Mouse (Mus musculus): ENCODE data around the gene Zdhhc3.
A peak's percentile ranks its signal among the peaks of the same experiment; 100 is the strongest.

Zdhhc3 gene

DNA sequence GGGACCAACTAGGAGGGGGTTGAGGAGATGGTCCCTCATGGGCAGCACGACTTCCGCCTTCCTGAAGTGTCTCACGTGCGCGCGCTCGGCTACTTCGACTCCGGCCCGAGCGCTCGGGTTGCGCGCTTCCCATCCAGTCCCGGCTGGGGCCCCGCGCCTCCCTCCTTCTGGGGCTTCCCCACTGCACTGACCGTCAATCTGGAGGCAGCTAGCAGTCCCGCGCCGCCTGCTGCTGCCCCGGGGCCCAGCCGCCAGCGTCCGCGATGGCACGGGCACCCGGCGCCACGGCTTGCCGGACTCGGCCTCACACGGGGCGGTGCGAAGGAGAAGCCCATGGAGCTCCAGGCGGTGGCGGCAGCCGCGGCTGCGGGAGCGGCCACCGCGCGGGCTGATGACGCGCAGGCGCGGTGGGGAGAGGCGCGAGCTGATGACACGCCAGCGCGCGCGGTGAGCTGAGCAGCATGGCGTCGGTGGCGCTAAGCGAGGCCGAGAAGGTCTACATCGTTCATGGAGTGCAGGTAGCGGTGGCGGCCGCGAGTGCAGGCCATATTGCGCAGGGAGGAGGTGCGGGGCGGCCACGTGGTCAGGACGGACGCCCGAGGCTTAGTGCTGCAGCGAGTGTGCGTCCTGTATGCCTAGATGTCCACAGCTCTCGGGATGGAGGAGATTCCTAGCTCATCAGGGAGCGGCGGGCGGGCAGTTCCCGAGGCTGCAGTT lies at the start of gene Zdhhc3, which contains the start of gene Exosc7:
Gene Zdhhc3, minus strand, starts transcription at position 401 of the 717 bp plus-strand sequence.
Gene Exosc7, plus strand, starts transcription at position 411 of the 717 bp plus-strand sequence.
- peak; percentile 87 for DNase-seq

DNA sequence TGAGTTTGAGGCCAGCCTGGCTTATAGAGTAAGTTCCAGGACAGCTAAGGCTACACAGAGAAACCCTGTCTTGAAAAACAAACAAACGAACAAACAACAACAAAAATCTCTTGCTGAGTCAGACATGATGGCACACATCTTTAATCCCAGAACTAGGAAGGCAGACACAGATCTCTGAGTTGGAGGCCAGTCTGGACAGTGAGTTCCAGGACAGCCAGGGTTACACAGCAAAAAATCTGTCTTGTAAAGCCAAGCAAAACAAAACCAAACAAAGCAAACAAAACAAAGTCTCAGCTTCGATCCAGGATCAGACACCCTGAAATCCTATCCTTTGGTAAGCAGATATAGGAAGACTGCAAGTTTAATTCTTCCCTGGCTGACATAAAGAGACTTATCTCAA lies 48.8 kb upstream of the Zdhhc3 start:
- no peak for DNase-seq

DNA sequence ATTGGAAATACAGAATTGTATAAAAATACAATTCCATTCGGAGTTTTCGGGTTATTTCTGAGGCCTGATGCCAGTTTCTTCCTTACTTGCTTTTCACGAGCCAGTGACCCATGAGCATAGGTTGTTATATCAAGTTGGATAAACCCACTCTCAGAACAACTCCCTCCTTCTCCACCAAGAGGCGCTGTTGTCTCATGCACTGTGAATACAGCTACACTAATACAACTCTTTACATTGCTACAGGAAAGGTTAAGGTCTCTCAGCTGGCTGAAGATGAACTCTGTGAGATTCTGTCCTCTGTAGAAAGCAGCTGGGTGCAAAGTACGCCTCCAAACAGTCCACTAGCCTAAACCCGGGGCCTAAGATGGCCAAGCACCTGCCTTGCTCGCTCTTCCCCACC lies 46.3 kb upstream of the Zdhhc3 start:
- peak; percentile 70 for DNase-seq

DNA sequence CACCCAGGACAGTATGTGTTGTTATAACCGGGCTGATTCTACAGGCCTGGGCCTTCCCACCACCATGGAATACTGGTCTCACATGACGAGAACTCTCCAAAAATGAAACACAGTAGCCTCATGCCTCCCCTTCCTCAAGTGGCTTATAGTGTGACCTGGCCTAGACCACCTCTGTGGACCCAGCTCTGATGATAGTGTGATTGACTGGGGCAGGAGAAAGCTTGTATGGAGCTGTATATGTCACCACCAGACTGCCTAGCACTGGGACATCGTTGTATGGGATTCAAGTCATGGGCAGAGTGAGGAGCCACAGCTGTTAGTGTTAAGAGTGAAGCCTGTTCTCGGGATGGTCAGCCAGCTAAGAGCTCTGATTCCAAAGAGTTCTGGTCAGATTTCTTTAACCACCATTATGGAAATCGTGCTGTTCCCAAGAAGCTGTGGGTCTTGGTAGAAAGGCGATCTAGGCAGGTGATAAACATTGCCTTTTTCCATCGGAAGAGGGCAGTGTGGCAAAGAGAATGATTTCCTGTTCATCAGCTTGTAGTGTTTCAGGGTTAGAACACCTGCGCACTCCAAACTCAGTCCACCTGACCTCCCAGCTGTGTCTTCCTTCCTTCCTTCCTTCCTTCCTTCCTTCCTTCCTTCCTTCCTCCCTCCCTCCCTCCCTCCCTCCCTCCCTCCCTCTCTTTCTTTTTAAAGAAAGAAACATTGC lies 45.3 kb upstream of the Zdhhc3 start:
- DNase-seq, result no peak

DNA sequence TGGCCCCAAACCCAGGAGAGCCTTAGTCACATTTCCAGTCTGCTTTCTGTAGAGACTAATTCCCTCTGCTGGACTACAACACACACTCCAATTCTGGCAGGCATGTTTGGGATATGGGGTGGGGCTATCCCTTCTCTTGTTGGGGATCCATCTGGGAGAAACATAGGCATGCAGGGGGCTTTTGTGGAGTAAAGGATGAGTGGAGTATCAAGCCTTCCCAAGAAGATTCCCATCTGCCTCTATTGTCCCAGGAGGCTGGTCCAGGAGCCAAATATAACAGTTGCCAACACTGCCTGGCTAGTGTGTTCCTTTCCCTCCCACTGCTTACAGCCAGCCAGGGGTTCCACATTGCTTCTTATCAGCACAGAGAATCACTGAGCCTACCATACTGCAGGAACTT lies 44.7 kb upstream of the Zdhhc3 start:
- no peak for DNase-seq

DNA sequence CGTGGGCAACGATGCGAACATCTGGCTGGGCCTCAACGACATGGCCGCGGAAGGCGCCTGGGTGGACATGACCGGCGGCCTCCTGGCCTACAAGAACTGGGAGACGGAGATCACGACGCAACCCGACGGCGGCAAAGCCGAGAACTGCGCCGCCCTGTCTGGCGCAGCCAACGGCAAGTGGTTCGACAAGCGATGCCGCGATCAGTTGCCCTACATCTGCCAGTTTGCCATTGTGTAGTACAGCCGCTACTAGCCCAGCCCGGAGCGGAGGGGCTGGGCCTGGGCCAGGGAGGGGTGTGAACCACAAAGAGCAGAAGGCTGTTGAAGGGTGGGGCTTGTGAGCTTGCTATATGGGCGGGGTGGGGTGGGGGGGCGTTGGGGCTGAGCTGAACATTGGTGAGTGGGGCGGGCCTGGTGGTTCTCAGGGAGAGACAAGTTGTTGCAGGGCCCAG lies 43.9 kb upstream of the Zdhhc3 start:
- DNase-seq, result peak; percentile 38

DNA sequence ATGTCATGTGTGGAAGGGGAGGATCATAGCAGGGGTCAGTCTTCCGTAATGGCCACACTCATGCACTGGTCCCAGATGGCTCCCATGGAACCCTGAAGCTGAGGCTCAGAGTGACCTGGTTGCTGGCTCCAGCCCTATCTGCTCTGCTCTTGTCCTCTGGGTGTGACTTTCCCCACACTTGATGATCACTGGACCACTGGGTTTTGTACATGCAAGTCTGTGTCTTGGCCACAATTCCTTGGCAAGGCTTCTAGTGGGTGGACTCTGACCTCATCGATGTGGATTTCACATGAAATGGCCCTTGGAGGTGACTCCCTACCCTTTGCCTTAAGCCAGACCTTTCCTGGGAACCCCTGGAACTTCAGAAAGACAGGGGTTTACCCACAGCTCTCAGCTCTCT lies 40.1 kb upstream of the Zdhhc3 start:
- DNase-seq, result no peak

DNA sequence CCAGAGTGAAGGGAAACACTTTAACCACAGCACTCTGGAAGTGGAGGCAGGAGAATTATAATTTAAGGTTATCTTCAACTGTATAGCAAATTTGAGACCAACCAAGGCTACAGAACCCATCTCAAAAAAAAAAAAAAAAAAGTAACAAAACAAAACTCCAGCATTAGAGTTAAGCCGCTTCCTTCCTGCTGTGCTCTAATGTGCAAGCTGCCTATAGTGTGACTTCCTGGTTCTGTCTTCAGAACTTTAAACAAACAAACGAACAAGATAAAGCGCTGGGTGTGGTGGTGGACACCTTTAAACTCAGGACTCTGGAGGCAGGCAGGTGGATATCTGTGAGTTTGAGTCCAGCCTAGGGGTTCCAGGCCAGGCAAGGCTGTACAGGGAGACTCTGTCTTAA lies 39.0 kb upstream of the Zdhhc3 start:
- no peak for DNase-seq

DNA sequence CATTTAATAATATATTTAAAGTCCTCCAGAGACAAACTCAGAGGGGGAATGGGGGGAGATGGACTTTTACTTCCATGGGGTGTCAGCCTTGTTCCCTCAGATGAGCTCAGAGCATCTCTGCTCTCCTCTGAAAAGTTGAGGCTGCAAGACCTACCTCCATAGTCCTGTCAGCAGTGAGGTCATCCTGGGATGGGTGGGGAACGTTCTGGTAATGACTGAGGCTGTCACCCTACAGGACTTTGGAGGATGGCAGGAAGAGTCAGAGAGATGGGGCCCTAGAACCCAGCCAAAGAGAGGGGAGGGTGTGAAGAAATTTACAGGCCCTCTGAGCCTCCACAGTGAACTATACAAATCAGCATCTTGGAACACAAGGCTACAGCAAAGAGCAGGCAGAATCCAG lies 38.6 kb upstream of the Zdhhc3 start:
- DNase-seq, result no peak

DNA sequence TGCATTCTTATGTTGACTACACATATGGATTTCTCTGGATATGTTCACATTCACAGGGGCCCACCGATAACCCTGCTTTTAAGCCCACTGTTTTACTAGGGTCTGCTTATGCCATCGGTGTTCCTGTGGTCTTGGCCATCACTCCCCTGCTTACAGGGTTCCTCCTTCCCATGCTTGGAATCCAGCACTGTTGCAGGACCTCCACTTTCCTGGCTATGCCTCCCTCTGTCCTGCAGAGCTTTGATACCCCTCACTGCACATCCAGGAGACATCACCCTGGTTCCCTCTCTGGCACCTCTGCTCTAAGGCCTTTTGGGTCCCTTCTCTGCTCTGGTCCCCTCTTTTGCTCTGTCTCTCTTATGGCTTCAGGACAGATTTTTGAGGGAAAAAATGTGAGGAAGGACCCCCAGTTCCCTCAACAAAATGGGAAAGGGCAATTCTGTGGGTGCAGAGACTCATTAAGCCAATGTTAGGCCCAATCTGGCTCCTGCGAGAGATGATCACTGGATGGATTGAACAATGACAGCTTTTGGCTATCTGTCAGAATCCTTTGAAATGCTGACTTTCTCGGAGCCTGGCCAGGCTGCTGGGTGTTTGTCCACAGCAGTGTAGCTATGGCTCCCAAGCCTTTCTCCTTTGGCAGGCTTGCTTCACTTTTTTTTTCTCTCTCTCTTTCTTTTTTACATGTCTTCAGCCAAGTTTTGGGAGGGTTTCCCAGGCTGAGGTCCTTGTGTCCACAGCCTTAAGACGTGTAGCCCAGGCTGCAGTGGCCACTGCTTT lies 37.4 kb upstream of the Zdhhc3 start, which contains the start of gene Clec3b:
Gene Clec3b, plus strand, starts transcription at position 706 of the 780 bp plus-strand sequence.
- DNase-seq, result no peak

DNA sequence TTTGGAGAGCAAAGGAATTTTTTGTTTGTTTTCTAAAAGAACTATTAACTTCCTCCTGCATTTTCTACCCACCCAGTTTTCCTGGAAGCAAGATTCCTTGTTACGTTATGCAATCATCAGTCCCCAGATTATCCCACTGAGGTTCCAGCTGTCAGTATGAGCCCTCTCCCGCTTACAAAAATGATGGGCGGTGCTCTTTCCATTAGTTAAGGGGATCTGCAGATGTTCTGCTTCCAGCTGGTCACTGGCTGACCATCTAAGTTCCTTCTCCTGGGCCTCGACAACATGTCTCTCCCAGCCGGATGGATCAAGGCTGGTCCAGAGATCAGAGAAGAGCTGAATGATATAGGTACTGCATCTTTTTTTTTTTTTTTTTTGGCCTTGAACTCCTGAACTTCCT lies 35.4 kb upstream of the Zdhhc3 start:
- DNase-seq, result no peak

DNA sequence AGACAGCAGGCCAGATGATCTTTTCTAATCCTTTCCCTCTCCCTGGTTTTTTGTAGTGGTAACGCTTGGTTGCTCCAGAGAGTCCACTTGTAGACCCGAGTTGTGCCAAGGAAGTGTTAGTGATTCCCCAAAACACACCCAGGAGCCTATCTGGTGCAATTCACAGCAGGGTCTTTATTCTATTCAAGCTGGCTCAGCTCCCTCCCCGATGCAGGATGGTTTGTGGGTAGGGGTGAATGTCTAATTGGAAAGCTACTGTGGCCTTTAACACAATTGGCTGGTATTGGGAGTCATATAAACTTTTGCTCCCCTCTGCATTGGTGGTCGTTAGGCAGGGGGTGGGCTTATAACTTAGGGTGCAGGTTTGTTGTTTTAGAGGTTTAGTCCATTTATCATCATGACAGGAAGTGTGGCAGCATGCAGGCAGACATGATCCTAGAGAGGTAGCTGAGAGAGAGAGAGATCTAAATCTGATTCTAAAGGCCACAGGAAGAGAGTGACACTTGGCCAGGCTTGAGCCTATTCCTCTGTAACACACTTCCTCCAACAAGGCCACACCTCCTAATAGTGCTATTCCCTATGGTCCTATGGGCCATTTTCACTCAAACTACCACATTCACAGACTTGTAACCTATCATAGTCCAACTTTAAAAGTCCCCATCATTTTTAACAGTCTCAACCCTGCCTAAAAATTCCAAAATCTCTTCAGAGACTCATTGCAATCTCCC lies 27.0 kb upstream of the Zdhhc3 start:
- DNase-seq, result no peak

DNA sequence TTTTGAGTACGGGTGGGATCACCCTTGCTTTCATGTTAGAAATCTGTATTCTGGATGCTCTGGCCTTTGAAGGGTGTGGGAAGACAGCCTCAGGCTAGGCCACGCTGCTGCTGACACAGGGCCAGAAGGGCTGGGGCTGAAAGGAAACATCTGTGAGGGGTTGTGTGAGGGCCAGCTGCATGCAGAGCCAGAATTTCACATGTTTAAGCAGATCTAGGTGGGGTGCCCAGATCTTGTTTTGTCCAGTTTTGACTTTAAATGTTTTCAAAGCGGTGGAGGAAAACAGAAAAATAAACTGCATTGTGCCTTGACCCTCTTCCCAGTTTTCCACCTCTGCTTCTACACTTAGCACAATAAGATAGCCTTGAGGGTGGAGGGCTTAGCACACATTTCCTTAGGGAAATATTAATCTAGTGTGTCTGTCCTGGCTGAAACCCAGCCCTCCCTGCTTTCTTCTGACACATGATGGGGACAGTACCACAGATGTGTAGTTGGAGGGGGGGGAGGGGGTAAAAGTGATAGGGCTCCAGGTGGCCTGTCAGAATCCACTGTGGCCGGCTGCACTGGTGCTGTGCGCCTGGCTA lies 26.0 kb upstream of the Zdhhc3 start:
- DNase-seq, result no peak

DNA sequence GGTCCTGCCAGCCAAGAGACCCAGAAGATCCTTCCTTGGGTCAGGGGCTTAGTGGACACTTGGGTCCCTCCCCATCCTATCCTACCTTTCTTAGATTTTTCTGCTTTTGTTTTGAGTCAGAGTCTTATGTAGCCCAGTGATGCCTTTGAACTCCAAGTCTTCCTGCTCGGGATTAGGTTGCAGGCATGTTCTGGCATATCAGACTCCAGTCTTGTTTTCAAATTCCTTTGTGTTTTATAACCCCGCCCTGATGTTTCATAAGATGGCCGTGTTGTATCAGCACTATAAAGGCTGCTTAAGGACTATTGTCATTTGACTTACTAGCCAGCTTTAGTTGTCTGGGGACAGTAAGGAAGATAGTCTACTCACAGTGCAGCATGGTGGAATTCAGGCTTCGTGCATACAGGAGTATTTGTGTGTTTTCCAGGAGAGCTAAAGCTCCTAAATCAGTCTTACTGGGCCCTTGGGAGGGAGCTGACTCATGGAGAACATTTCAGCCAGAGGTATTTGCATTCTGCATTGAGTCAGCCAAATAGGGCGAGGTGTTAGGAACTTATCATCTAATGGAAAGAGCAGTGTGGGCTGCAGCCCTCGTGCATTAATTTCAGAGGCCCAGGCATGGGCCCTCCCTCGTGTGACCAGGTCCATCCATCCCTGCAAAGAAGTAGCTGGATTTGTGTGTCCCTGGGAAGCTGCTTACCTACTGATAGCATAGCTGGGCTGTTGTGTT lies 24.1 kb upstream of the Zdhhc3 start:
- DNase-seq, result no peak

DNA sequence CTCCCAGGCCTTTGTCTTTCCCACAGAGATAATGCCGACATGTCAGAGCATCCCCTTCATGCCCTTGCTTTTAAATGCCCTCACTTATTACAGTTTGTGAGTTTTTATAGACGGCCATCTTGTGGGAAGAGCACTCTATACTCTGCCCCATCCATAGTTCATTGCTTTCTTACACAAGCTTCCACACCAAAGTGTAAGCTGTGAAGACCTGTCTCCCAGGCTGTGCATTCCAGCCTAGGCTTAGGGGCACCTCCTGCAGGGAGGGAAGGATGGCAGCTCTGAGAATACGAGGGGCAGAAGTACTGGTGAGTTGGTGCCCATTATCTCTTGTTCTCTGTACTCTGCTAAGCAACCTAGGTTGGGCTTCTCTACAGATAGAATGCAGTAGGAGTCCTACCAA lies 20.0 kb upstream of the Zdhhc3 start:
- no peak for DNase-seq

DNA sequence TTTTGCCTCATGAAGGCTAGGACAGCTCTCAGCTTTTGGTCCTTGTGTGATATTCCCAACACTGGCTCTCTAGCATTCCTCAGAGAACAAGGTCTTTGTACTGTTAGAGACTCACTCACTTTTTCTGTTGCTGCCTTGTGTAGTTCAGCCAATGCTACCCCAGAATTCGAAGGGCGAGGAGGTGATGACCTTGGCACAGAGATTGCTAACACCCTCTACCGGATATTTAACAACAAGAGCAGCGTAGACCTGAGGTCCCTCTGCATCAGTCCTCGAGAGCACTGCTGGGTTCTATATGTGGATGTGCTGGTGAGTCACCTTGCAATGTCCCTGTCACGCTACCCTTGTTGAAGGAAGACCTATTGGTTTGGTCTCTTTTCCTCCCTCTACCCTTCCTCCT lies 14.7 kb upstream of the Zdhhc3 start:
- DNase-seq, result no peak

DNA sequence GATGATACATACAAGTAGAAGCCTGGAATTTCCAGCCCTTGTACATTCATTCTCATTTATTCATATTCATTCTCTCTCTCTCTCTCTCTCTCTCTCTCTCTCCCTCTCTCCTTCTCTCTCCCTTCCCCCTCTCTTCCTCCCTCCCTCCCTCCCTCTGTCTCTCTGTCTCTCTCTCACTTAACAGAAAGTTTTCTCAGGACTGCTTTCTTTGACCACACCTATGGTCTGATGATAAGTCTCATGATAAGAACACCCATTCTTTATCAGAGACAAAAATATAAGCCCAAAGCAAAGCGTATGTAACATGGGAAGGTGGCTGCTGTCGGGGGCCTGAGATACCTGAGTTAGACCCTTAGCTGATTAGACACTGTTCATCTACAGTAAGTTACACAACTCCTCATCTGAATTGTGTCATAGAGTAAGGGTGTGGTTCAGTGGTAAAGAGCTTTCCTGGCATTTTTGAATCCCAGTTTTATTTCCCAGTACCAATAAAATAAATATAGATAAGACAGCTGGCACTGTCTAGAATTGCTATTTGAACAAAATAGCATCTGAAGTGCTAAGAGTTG lies 11.5 kb upstream of the Zdhhc3 start:
- peak; percentile 14 for DNase-seq

DNA sequence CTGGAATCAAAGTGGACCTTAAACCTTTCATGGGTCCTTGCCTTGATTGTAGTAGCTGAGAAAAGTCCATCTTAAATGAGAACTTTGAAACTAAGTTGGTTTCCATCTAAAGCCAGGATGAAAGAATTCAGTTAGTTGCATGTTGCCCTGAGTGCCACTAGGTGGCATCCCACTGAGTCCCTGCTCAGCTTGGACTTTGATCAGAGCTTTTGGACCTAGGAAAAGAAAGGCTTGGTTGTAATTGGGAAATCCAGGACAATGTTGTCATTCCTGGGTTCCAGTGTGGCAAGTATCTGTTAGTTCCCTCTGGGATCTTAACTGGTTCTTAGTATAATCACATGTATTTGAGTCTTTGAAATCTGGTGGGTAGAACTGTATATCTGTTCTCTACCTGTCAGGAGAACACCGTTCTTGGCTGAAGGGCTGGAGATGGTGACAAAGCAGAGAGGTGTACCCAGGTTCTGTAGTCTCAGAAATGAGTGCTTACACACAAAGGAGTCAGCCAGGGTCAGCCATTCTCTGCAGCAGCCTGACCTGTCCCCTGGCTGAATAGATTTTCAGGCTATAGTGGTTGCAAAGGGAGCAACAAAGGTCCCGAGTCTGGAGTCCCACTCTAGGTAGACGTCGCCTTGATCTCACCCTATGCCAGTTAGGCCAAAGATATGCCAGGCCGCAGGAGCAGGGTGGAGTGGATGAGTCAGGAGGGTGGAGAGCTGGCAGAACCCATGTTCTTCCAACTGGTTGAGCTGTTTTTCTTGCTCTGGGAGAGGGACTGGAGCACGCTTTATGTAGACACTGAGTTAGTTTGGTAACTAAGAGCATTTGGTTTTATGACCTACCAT lies 10.8 kb upstream of the Zdhhc3 start:
- peak; percentile 51 for DNase-seq

DNA sequence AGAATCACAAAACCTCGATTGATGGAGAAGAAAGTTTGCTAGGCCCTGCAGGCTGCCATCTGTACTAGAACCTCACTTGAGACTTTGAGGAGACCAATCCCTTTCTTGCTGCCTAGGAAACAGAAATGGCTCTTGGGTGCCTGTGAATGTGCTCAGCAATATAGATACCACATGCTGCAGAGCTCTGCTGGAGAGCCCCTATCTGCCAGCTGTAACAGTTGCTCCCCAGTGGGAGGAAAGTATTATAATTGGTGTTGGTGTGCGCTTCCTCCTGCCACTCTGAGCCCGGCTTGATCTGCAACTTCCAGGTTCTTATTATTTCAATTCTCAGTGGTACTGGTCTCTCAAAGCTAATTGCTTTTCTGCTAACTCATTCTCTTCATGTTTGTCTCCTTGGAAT lies 10.0 kb upstream of the Zdhhc3 start:
- no peak for DNase-seq

DNA sequence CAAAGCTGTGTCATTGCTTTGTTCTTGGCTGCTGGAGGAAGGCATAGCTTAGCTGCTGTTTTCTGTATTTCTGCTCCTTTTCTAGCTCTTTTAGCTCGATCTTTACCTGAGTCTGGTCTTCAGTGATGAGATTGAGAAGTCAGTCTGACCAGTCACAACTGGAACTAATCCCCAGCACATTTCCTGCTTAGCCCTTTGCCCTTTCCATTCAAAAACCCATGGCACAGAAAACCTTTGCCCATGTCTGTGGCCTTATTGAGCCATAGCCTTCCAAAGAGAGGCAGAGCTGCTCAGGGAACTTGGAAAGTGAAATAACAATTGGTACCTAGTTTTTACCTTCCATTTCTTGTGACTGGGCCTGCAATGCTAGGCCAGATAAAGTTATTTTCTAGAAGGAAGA lies 2.6 kb upstream of the Zdhhc3 start:
- DNase-seq, result no peak
